Mouse (Mus musculus) midbrain, embryonic 16.5 days (tissue): ENCODE data around the gene Plekha7. TPM values are rescaled to one million over a fixed set of nuclear protein-coding genes. Genes with fewer than 3 reads are reported as not detected.

Experiments used
- ATAC-seq: fragments of 200-750 bp; cut with Nextera tagmentation; 2 replicates; pipeline ENCODE4 v1.8.0; 2017; ENCODE audit warnings: moderate TSS enrichment
- H3K27ac ChIP-seq: fragments of 300-500 bp; sonication (generic); 2 replicates; pipeline ENCODE4 v1.5.1; 2014; ENCODE audit warnings: mild to moderate bottlenecking, low read length, mixed read lengths
- H3K27me3 ChIP-seq: fragments of 300-500 bp; sonication (generic); 2 replicates; pipeline ENCODE4 v1.6.1; 2014; ENCODE audit warnings: low read depth, low read length, mixed read lengths; ENCODE audit not compliant: control insufficient read depth, insufficient read depth
- H3K36me3 ChIP-seq: fragments of 300-500 bp; sonication (generic); 2 replicates; pipeline ENCODE4 v1.6.1; 2014; ENCODE audit warnings: mild to moderate bottlenecking, low read length, moderate library complexity, mixed read lengths; ENCODE audit not compliant: control insufficient read depth, insufficient read depth
- H3K4me1 ChIP-seq: fragments of 300-500 bp; sonication (generic); 2 replicates; pipeline ENCODE4 v1.6.1; 2014; ENCODE audit warnings: mild to moderate bottlenecking, low read length, mixed read lengths; ENCODE audit not compliant: control insufficient read depth, insufficient read depth
- H3K4me2 ChIP-seq: fragments of 300-500 bp; sonication (generic); 2 replicates; pipeline ENCODE4 v1.6.1; 2014; ENCODE audit warnings: mild to moderate bottlenecking, low read length, mixed read lengths
- H3K4me3 ChIP-seq: fragments of 300-500 bp; sonication (generic); 2 replicates; pipeline ENCODE4 v1.5.1; 2014; ENCODE audit warnings: low read depth, mild to moderate bottlenecking, low read length, moderate library complexity, mixed read lengths
- H3K9ac ChIP-seq: fragments of 300-500 bp; sonication (generic); 2 replicates; pipeline ENCODE4 v1.6.1; 2014; ENCODE audit warnings: low read depth, low read length, mixed read lengths
- H3K9me3 ChIP-seq: fragments of 300-500 bp; sonication (generic); replicated peaks from 2 replicates; pipeline ENCODE4 v1.6.1; 2014; ENCODE audit warnings: mild to moderate bottlenecking, low read length, mixed read lengths; ENCODE audit not compliant: control insufficient read depth, poor library complexity, severe bottlenecking
- WGBS: fragments of 180-500 bp; shearing (Covaris S2); extraction: QIAGEN DNeasy Blood & Tissue Kit; methylation state at CpG from one replicate; pipeline ENCODE4 v1.1.7; 2014; 5-methylcytosine and 5-hydroxymethylcytosine counted together
- polyA plus RNA-seq: library from polyadenylated mRNA; unstranded; fragments of >200 nt; fragmentation: Nextera tagmentation; extraction: Ambion mirVana; gene quantifications from 2 replicates; pipeline ENCODE4 v1.2.1, GENCODE M21; 2015

The Plekha7 gene
- polyA plus RNA-seq, 1 experiment from 2014 or later = 12.8 TPM

DNA sequence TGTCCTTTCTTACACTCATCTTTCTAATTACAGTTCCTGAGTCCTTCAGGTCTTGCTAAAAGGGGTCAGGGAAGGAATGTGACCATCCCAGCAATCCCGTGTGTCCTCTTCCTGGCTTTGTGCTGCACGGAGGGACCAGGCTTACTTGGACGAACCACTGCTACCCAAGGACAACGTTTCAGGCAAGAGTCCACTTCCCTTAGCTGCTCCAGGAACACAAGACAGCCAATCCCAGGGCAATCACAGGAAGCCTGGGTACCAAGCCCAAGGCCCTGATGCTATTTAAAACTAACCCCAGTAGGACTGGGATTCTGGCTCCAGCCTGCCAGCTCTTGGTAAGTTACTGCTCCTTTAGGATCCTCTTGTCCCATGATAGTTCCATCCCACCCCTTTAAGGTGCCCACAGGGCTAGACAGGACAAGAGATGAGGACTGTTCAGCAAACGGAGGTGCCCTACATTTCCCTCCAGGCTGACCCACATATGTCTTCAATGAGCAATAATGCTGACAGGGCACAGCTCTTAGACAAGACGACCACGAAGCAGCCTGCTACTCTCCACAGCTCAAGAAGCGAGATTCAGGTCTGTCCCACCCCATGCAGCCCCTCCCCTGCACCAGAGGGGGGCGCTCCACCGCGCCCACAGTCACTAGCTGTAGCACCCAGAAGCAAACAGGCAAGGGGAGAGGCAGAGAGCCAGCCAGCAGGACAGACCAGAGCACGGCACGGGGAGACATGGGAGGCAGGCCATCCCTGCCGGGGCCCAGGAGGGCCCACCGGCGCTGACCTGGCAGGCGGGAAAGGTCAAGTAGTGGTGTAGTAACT, 151.9 kb downstream of the Plekha7 start:
- WGBS = 69% methylated on average over 16 of the region's 17 CpGs
- no peak for ATAC-seq
- H3K27me3 ChIP-seq = no peaks in the 10 kb centered on the region

DNA sequence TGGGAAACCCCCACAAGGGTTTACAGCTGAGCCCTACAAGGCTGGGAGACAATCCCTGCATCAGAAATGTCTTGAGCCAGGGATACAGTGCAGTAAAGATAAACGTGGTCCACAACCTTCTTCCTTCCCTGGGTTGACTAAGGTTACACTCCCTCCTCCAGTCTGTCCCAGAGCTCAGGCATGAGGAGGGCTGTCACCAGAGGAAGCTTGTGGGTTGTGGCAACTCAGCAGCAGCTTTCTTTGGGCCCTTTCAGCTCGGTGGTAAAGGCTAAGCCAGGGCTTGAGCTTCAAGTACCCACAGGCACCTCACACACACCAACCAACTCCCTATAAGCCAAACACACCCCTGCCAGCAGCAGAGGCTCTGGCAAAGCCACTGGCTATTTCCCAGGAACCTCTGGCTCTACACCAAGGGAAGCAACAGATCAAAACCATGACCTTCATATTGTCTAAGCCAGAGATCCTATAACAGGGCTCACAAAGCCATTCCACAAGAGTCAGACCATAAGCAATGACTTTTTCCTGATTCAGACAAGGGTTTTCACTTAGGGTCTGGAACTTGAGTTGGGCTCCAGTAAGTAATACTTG, 154.3 kb downstream of the Plekha7 start:
- no peaks in the 10 kb centered on the region for H3K4me1 ChIP-seq
- no peaks in the 10 kb centered on the region for H3K27me3 ChIP-seq
- WGBS = 73% methylated on average over 2 of the region's 2 CpGs
- no peak overlapping the region for H3K27ac ChIP-seq
- H3K4me2 ChIP-seq = no peak overlapping the region
- H3K9ac ChIP-seq = no peak overlapping the region
- no peak overlapping the region for H3K4me3 ChIP-seq
- peaks cover 5% of the 10 kb centered on the region; the same call in 1 of the 2 replicates for H3K36me3 ChIP-seq
- H3K9me3 ChIP-seq = no peaks in the 10 kb centered on the region
- ATAC-seq = no peak

More for the DNA sequence above, 151.9 kb downstream of the Plekha7 start:
- H3K36me3 ChIP-seq = peaks cover 5% of the 10 kb centered on the region; the same call in 1 of the 2 replicates
- no peak overlapping the region for H3K4me3 ChIP-seq
- no peak overlapping the region for H3K4me2 ChIP-seq
- no peaks in the 10 kb centered on the region for H3K9me3 ChIP-seq
- H3K27ac ChIP-seq = no peak overlapping the region
- no peak overlapping the region for H3K9ac ChIP-seq
- no peaks in the 10 kb centered on the region for H3K4me1 ChIP-seq

DNA sequence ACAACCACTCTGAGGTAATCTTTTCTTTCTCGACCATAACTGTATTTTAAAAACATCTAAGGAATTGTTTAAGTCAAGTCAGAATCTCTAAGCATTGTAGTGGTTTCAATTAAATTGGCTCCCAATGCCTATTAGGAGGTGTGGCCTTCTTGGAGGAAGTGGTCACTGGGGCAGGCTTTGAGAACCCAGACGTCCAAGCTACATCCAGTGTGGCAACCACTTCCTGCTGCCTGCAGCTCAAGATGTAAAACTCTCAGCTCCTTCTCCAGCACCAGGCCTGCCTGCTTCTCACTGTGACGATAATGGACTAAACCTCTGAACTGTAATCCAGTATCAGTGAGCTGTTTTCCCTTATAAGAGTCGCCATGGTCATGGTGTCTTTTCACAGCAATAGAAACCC, 158.6 kb downstream of the Plekha7 start:
- 69% methylated on average over 4 of the region's 4 CpGs for WGBS
- H3K27me3 ChIP-seq = no peaks in the 10 kb centered on the region
- no peak overlapping the region for H3K9ac ChIP-seq
- H3K27ac ChIP-seq = no peak overlapping the region
- no peaks in the 10 kb centered on the region for H3K9me3 ChIP-seq
- H3K36me3 ChIP-seq = no peaks in the 10 kb centered on the region
- H3K4me2 ChIP-seq = no peak overlapping the region
- H3K4me1 ChIP-seq = no peaks in the 10 kb centered on the region
- no peak for ATAC-seq
- H3K4me3 ChIP-seq = no peak overlapping the region

DNA sequence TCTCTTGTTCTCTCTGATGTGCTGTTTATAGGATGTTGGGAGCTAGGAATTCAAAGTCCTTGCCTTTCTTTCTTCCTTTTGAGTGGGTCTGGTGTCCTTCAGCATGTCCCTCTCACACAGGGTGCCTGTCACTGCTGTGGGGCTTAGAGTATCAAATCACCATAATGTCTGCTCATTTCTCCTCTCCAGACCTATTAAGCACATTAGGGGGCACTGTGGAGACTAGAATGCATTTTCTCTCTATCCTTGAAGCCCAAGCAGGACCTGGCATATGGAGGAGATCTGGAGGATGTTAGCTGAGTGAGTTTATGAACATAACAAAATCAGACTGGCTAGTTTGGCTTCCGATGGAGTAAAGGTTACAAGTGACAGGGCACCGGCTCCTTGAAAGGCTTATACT, 161.1 kb downstream of the Plekha7 start:
- 98% methylated on average over 2 of the region's 2 CpGs for WGBS
- no peak overlapping the region for H3K4me2 ChIP-seq
- no peak overlapping the region for H3K4me3 ChIP-seq
- no peaks in the 10 kb centered on the region for H3K9me3 ChIP-seq
- H3K9ac ChIP-seq = no peak overlapping the region
- H3K36me3 ChIP-seq = no peaks in the 10 kb centered on the region
- no peak for ATAC-seq
- H3K4me1 ChIP-seq = no peaks in the 10 kb centered on the region
- no peaks in the 10 kb centered on the region for H3K27me3 ChIP-seq
- H3K27ac ChIP-seq = no peak overlapping the region

DNA sequence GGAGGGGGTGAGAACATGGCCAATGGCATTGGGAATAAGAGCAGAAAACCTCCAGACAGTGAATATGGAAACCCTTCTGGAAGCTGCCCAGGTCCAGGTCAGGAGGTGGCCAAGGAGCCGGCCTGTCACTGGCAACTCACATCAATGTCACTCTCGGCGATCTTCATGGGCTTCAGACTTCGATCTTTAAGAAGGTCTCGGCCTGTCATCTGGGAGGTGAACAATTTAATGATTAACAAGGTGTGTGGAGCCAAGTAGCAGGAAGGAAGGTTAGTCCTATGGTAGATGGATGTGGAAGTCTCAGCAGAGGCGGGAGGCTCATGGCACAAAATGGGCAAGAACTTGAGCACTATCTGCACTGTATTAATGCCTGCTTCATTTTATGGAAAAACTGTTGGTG, 163.1 kb downstream of the Plekha7 start:
- no peaks in the 10 kb centered on the region for H3K36me3 ChIP-seq

DNA sequence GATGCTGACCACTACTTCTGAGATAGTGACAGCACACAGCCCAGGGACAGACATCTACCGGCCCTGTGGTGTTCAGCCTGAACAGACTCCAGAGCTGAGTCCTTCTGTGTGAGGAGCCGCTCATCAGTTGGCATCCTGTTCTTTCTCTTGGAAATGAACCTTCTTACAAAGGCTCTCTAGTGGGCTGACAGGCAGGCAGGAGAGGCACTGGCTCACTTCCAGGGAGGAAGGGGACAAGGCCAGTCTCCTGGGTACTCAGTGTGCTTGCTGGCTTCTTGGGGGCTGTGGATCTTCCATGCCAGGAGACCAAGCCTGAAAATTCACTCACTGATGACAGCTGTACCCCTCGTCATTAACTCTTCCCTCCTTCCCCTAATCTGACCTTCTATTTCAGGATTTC, 170.5 kb downstream of the Plekha7 start:
- Histone ChIP-seq H3K4me1 (no peaks in the 10 kb centered on the region), H3K9ac (no peak overlapping the region), H3K36me3 (0 out of 2 replicates have a peak, but pooled peaks cover 2% of the 10 kb centered on the region), H3K27me3 (no peaks in the 10 kb centered on the region), H3K4me2 (no peak overlapping the region), H3K27ac (no peak overlapping the region), H3K9me3 (no peaks in the 10 kb centered on the region), H3K4me3 (no peak overlapping the region)
- no peak for ATAC-seq
- 68% methylated on average over 3 of the region's 3 CpGs for WGBS

More for the DNA sequence above, 163.1 kb downstream of the Plekha7 start:
- Histone ChIP-seq H3K27ac (no peak overlapping the region), H3K9me3 (no peaks in the 10 kb centered on the region), H3K9ac (no peak overlapping the region), H3K4me3 (no peak overlapping the region), H3K4me1 (no peaks in the 10 kb centered on the region), H3K27me3 (no peaks in the 10 kb centered on the region), H3K4me2 (no peak overlapping the region)
- ATAC-seq = no peak
- WGBS = 97% methylated on average over 6 of the region's 6 CpGs

DNA sequence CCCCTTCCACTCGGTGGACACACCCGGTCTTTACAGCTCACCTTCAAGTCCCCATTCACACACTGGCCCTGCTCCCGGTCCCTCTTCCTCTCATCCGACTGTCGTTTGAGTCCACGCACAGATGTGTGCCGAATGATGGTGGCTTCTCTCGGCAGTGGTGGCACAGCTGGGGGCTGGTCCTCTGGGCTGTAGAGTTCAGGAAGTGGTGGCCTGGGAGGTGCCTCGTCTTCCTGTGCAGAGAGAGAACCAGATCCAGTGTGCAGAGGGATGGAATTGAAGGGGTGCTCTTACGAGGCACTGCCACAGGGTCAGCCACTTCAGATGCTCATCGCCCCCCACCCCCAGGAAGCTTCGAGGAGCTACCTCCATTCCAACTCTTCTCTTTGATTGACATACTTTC, 171.0 kb downstream of the Plekha7 start:
- ATAC-seq = no peak
- Histone ChIP-seq H3K36me3 (0 out of 2 replicates have a peak, but pooled peaks cover 2% of the 10 kb centered on the region), H3K4me3 (no peak overlapping the region), H3K27ac (no peak overlapping the region), H3K4me1 (no peaks in the 10 kb centered on the region), H3K27me3 (no peaks in the 10 kb centered on the region), H3K9ac (no peak overlapping the region), H3K9me3 (no peaks in the 10 kb centered on the region), H3K4me2 (no peak overlapping the region)
- WGBS = 86% methylated on average over 12 of the region's 12 CpGs

DNA sequence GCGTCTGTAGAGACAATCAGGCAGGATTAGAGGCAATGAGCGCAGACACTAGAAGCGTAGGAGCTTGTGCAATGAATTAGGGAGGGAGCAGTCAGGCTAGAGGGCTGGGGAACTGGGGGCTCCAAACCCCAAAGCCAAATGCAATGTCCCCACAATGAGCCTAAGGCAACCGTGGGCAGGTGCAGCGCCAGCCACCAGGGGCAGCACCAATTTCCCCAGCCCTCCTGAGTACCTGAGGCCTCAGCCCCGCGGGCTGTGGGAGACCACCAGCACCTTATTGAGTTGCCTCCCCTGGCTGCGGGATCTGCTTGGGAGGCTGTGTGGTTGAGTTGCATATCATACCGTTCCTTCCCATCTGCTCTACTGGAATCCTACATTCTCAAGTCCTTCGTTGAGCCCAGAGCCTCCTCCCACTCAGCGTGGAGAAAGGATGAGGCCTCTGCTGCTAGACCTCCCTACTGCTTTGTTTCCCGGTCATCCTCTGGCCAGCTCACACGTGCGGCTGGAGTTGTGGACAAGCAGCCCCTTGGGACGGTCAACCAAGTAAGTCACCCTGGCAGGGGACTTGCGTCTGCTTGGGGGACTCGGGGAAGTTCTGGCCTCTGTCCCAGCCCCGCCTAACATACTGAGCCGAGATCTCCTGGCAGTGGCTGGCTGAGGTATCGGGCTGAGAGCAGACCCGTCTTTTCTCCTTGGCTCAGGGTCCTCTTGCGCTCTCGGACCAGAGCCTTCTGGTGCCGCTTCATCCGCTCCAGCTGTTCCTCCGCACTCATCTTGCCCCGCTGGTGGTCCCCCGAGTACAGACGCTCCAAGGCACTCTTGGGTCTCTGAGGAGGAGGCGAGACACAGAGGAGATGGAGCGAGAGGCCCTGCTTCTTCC, 173.5 kb downstream of the Plekha7 start:
- Histone ChIP-seq H3K4me1 (peaks cover 5% of the 10 kb centered on the region; the same call in 1 of the 2 replicates), H3K9me3 (no peaks in the 10 kb centered on the region), H3K27me3 (no peaks in the 10 kb centered on the region), H3K9ac (no peak overlapping the region), H3K4me2 (no peak overlapping the region), H3K36me3 (0 out of 2 replicates have a peak, but pooled peaks cover 2% of the 10 kb centered on the region), H3K4me3 (no peak overlapping the region), H3K27ac (no peak overlapping the region)
- ATAC-seq = no peak
- 80% methylated on average over 31 of the region's 31 CpGs for WGBS
